Mouse (Mus musculus) small intestine, adult 2 months (tissue): ENCODE measurements around the gene Acan.

Experiments used
- CTCF ChIP-seq: fragments of 200-500 bp; IDR thresholded peaks from 2 replicates; pipeline ENCODE4 v1.5.1; 2012; ENCODE audit warnings: low read depth, mild to moderate bottlenecking, control low read depth, inconsistent platforms, low read length, moderate library complexity, mixed read lengths; ENCODE audit not compliant: insufficient replicate concordance, insufficient read length; ENCODE audit errors: extremely low read depth
- POLR2A ChIP-seq: fragments of 200-500 bp; IDR thresholded peaks from 2 replicates; pipeline ENCODE4 v1.6.1; 2012; ENCODE audit warnings: low read depth, mild to moderate bottlenecking, control low read depth, inconsistent platforms, low read length, moderate library complexity

DNA sequence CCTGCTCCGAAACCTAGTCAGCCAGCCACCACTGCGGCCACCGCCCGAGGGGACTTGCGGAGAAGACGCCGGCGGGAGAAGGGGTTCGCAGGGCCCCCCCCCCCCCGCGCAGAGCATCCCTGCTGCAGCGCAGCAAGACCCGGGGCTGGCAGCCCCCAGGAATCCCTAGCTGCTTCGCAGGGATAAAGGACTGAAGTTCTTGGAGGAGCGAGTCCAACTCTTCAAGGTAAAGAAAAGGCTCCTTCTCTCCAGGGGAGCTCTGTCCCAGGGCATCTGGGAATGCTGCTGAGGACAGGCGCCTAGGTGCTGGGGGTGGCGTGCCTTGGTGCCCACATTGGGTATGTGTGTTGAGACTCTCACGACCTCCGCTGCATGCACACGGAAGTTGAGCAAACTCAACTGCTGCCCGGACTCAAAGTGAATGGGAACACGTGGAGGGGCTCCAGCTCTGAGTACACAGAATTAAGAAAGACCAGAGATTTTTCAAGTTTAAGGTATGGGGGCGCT, at the start of gene Acan:
- TF ChIP-seq CTCF: no peak
- no peak for TF ChIP-seq POLR2A
